Mouse (Mus musculus) cerebellum, adult 8-10 months (tissue): Measurements from ENCODE around the gene Kin.

Experiments
- DNase-seq: peaks from one replicate; pipeline ENCODE4 v3.0.0; 2022

Kin gene

DNA sequence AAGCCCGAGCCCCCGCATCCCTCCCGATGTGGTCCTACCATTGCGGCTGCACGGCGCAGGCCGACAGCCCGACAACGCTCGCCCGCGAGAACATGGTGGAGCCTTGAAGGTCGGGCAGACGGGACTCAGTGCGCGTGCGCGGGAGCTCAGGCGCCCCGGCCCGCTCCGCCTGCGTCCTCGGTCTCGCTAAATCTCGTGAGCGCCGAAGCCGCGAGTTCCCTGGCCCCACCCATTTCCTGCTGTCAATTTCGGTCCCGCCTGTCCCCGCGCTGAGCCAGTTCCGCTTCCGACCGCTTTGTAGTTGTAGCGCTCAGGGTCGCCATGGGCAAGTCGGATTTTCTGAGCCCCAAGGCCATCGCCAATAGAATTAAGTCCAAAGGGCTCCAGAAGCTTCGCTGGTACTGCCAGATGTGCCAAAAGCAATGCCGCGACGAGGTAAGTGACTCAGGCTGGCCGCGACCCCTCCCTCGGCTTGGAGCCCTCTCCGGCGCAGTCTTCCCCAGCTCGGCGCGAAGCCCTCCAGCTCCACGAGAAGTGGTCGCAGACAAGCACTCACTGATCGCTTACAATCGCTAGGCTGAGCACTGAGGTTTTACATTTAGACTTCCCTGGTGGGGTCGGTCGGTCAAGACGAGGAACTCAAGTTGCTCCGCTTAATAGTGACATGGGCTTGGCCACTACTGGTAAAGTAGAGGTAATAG is at the start of gene Kin, which contains the start of gene Atp5c1:
Kin (plus strand) TSS at position 284 of the 701 bp plus-strand sequence.
Atp5c1 (minus strand) TSS at position 201 of the 701 bp plus-strand sequence.
- peak; percentile 96 for DNase-seq

DNA sequence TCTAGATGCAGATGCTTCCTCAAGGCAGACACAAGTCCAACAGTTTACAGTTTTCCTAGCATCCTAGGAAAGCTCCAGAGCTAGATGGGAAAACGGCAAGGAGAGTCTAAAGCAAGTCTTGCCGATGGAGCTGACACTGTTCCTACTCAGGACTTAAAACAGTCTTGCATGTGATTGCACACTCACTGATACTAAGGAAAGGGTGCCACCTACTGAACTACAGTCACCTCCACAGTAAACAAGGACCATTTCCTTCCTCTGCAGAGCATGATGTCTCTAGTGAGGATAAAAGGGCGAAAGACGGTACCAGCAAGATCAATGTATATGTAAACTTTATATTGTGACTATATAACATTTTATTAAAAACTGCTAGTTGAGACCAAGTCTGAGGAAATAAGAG is 46.7 kb upstream of the Kin start:
- no peak for DNase-seq

DNA sequence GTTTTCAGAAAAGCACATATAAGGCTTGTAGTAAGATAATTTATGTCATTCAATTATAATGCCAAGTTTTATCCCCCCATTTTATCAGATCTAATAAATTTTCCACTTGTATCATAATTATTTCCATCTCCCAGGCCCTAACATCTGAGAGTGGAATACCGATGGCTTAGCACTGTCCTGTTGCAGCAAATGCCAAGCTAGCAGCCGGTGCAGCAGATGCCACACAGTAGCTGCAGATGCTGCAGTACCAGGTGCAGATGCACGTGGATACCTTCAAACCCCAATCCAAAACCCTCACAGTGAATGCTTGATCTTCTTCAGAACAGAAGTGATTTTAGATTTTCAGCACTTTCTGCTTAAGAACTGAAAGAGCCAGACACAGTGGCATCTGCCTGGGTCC is 45.4 kb upstream of the Kin start:
- DNase-seq: no peak

DNA sequence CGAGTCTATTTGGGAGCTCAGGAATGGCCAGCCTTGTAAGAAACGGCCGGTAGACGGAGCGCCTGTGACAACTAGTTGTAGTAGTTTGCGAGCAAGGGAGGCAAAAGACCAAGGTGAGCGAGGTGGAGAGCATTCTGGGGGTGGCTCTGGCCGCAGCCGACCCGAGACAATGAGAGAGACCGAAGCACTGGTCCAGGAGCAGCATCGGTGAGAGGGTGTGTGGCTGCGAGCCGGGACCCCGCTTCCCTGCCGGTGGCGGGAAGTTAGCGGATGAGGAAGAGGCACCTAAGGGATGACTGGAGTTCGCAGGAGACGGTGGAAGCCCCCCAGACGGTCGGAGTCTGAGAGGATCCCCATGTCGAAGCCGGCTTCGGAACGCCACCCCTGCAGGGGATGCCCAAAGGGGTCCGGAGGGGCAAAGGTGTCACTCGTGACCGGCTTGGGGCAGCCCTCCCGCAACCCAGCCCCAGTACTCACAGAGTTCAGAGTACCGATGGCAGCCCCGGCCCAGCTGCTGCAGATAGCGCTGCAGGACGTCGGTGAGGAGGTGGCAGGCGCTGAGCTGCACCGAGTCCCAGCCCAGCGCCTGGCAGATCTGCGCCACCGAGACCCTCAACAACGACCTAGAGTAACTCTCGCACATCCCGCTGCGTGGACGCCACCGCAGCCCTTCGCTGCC is 32.5 kb upstream of the Kin start:
- no peak for DNase-seq

DNA sequence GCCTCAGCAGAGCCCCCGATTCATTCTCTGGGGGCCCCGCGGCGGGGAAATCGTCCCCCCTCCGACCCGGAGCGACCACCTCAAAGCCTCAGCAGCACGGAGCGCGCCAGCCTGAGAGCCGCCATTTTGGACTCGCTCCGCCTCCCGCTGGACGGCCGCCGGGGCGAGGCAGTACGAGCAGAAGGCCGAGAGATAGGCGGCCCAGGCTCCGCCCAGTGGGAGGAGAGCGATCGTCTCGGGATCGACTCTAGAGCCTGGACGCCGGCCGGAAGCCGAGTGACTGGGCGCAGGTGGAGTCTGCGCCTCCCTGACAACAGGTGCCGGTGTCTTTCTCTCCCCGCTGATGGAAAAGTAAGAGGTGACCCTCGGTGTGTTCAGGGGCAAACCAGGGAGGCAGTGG is 31.9 kb upstream of the Kin start, which contains the start of gene Taf3:
Taf3 (minus strand) TSS at position 136 of the 400 bp plus-strand sequence.
- DNase-seq: peak; percentile 92

DNA sequence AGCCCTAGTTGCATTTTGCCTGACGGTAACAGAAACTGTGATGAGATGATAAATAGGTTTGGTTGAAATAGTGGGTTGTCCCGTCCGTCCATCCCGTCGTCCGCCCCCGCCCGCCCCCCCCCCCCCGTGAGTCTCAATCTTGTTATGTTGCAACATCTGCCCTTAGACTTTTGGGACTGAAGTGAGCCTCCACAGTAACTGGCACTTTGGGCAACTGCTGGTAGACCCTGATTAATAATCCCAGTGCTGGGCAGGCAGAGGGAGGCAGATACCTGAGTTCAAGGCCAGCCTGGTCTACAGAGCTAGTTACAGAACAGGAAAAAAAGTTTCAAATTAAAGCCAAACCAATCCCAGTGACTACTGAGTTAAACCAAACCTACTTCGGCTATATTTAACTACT is 30.9 kb upstream of the Kin start:
- no peak for DNase-seq

DNA sequence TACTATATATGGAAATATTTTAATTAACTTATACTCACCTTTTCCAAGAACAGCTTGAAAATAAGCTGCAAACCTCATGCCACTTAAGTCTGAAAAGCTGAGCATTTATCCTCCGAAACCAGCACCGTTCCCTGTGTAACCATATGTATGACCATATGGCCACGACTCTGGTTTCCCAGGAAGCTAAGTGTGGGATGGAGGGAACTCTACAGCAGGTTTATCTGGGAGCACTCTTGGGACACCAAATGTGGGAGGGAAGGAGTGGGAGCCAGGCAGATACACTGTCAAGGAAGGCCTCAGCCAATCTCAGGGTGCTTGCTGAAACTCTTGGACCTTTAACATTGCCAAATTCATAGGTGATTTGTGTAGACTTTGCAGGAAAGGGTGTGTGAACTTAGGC is 29.5 kb upstream of the Kin start:
- DNase-seq: no peak

DNA sequence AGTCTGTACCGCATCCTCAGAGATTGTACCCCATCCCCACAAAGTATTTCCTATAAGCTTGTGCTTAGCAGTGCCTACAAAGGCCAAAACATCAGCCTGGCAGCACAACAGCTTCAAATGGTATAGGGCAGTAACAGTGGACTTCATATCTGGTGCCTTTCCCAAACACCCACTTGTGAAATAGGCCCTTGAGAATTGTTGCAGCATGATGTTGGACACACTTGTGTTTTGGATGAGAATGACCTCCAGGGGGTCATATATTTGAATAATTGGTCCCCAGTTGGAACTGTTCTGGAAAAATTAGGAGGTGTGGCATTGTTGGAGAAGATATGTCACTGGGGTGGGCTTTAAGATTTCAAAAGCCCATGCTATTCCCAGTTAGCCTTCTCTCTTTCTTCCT is 28.4 kb upstream of the Kin start:
- DNase-seq: no peak

DNA sequence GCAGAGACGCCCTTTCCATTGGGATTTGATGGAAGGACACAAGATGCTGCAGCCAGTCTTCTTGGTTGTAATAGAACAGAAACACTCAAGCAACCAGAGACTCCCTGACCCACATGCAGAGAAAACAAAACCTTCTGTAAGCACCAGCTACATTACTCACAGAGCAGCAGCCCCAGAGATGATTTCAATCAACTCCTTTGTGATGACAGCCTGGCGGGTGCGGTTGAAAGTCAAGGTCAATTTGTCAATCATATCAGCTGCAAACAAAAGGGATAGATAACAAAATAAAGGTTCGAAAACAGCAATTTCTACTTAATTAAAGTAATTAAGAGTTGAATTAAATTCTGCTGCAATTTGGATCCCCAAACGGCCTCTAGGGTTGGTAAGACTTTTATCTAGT is 21.6 kb upstream of the Kin start:
- no peak for DNase-seq

DNA sequence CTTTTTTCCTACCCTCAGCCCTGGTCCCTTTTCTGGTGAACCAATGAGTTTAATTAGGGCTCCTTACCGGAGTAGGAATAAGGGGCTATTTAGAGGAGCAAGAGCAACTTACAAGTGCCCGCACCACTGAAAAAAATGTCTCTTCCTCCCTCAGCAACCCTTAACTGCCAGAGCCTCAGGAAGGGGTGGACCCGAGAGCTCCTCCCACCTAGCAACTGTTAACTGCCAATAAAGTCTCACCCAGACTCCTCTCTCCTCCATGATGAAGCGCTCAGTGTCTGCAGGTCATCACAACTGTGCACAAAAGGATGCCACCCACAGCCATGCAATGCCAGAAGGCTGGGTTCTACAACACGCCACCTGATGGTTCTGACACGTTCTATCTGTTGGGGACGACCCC is 8.6 kb upstream of the Kin start:
- DNase-seq: no peak

DNA sequence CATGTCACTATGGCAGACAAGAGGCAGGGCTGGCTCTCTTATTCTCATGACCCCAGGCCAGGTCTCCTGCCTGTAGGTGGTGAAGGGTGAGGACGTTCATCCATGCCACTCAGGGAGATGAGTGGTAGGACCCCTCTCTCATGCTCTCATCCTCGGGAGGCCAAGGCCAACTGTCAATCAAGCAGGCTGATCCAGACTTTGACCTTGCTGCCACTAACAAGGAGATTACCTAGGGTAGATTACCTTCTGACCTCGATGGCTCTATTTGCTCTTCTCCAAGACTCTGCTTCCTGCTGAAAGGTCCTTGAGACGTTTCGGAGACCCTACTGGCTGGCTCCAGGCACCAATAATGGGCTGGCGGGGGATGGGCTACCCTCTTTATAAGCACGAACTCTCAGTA is 5.9 kb upstream of the Kin start:
- DNase-seq: no peak

DNA sequence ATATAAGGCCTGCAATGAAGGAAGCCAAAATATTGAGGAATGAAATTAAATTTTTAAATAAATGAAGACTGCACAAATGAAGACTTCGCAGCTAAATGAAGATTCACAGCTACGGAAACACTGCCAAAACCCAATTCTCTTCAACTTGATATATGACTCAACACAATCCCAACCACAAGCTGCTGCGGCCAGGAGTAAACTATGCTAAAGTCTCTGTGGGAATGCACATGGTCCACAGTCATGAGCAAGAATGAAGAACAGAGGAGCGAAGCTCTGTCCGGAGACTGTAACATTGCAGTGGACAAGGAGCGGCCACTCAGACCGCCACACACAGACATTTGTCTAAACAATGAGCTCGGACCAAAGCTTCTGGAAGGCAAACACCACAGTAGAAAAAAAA is 3.7 kb upstream of the Kin start:
- DNase-seq: no peak

DNA sequence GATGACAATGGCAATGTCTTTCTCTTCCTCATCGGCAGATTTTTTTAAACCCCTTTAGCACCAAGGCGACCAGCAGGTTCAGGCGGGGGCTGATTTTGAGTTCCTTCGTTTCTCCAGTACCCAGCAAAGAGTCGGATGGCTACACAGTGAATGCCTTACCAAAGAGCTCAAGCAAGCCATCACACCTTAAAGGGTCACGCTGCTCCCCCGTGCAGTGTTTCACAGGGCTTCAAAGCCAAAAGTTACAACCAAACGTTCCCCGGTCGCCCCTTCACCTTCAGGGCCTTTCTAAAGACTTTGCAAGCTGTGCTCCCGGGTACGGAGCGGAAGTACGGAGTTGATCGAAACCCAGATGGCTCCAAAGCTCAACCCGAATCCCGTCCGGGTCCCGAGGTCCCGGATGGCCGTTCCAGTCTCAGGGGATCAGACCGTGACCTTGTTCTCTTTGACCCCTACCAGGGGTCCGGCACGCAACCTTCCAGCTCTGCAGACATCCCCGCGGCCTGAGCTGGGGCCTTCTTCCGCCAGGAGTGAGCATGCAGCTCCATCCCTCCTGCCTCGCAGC is 566 bp upstream of the Kin start:
- DNase-seq: no peak

DNA sequence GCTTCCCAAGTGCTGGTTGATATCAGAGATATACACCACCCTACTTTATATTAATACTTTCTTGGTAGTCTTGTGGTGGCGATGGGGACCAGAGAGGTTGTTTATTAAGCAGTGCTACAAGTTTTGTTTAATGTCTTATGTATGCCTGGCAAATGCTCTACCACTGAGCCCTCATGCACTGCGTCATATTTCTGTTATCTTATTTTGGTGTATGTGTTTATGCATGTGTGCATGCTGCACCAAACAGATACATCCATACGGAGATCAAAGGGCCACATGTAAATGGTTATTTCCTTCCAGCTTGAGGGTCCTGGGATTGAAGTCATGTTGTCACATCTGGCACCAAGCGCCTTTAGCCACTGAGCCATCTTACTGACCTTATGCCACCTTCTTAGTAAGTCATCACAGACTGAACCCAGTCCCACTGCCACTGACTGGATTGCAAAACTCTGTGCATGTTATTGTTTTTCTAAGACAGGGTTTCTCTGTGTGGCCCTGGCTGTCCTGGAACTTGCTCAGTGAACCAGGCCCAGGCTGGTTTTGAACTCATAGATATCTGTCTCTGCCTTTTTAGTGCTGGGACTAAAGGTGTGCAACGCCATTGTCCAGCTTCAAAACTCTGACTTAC is 1.2 kb downstream of the Kin start:
- no peak for DNase-seq

DNA sequence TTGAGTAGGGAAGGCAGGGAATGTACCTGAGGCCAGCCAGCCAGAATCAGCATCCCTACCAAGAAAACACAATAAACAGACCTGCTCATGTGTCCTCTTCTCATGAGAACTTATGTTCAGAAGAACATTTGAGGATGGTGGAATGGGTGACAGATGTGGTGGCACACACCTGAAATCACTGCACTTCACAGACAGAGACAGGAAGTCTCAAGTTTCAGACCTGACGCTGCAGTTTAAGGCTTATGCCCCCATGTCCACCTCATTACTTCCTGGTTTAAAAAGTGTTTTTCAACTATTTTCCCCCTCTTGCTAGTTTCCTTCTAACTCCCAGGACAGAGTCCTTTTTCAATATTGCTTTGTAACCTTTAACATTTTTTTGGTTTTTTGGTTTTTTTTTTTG is 2.3 kb downstream of the Kin start:
- no peak for DNase-seq

DNA sequence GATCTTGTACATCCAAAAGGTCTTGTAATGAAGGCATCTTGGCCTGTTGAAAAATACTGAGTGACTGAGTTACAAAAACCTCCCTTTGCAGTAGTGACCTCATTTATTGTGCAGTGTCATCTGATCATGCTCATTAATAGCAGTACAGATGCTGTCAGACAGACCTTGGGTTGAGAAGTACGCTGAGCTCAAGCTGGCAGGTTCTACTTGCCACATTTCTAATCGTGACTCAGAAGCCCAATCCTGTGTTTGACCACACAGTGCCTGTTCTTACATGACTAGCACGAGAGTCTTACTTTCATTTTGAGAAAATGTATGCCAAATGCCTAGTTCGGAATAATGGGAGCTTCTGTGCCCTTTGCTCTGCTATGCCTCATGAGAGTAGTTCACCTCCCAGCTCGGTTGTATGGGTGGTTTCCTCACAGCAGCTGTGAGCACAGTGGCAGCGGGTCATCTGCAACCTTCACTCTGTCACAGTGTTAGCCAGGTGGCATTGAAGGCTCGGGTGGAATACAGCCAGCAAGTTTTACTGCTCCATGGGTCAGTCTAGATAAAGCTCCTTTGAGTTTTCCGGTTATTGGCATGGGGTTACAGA is 7.0 kb downstream of the Kin start:
- DNase-seq: no peak

DNA sequence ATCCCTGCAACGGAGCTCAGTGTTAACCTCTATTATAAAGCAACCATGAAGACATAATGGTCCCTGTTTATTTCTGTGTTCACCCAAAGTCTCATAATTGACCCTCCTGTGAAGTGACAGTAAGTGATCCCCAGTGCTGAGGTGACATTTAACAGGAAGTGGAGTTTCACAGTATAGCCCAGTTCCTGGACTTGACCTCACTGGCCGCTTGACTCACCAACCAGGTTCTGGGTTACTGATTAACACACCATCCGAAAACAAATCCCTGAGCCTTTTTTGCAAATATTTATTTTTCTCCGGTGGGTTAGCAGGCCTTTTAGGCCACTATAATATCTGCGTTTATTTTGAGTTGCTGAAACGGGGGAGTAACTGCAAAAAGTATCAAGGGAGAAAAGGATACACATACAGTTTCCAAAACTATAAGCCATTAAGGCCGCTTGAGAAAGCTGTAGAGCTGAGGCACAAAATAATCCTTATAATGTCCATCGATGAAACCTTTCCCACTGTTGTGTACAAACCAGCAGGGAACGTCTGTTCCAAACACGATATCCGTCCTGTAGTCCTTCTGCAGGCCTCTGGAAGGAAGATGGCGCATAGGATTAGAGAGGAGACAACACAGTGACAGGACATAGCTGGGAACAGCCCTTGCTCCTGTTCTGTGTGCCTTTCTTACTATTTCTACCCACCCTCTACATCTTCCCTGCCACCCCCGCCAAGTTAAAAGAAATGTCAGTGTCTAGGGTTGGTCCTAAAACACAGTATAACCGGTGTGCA is 14.1 kb downstream of the Kin start:
- no peak for DNase-seq

DNA sequence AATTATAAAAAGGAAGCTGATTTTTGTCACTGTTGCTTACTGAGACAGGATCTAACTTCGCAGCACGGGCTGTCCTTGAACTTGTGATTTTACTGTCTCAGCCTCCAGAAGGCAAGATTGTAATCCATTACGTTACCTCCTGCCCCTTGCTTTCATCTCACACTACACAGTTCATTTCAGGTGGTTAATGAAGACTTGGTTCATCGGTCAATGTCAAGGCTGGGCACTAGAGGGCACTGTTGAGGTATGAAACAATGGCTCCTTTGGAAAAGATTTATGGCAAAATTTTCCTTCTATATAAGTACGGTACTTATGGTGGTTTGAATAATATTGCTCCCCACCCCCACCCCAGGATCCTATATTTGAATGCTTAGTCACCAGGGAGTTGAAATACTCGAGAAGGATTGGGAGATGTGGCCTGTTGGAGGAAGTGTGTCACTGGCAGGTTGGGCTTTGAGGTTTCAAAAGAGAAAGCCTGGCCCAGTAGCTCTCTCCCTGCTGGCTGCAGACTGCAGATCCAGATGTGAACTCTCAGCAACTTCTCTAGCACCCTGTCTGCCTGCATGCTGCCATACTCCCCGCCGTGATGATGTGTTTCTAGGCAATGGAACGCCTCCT is 18.3 kb downstream of the Kin start:
- DNase-seq: peak; percentile 37

DNA sequence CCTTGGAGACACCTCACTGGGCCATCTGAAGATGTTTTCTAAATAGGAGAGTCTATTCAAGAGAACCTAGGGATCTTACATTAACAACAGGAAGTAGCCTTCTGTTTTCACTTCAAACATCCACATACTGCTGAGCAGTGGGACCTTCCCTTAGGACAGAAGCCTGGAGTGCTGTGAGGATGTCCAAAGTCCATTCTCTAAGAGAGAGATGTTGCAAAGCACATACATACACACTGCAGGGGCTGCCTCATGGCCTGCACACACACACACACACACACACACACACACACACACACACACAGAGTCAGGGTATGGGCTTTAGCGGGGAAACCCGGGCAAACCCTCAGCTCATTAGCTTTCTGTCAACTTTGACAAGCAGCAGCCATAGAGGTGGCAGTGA is 20.1 kb downstream of the Kin start:
- no peak for DNase-seq

DNA sequence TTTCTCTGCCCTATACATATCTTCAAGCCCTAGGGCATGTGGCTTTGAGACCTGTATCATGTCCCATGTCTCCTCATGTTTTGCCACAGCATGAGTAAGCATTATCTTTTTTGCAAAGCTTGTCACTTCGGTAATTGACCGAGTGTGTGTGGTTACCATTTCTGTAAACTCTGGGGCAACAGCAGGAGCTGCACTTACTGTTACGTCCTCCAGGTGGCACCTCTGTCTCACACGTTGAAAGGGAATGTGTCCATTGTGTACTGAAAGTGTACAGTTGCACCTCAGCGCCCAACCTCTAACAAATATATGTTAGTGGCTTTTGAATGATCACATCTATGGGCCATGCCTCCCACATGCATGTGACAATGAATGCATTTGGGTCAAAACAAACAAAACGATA is 20.8 kb downstream of the Kin start:
- DNase-seq: no peak

DNA sequence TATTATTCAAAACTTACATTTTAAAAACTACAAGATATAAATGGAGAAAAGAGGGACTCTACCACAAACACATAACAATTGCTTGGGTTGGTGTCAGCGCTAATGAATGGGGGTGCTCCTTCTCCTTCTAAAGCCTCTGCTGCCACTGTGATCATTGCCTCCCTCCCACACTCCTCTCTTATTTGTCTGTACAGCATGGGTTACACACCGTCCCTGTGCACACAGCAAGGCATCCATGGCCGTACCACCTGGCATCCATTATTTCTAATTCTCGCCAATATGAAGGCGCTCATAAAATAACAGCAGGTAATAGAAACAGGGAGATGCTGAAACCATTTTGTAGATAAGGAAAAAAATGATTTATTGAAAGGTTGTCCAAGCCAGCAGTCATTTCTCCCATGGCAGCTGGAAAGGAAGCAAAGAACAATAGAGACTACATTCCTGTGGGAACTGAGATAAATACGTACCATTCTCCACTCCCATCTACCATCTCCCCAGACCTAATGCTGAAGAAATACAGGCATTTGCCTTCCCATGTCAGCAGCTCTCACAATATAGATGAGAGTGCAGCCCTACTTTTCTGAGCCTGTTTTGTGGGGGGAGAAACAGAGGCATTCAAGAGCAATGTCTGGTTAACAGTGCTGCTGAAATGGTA is 28.3 kb downstream of the Kin start:
- no peak for DNase-seq

DNA sequence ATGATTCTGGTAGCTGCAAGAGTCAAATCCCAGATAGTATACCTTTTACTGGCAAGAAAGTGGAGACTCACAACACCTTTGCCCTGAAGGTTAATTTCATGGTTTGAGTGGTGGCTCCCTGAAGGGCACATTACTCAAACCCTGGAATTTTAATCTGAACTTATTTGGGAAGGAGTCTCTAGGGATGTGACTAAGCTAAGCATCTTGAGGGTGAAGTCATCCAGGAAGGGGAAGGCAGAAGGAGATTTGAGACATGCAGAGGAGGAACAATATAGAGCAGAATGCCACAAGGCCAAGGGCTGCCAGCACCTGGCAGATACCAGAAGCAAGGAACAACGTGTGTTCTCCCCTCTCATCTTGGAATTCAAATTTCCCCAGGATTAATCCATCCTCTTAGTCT is 38.4 kb downstream of the Kin start:
- no peak for DNase-seq
